Mouse (Mus musculus): ENCODE measurements around the gene 1600015I10Rik.
"Not testable (repeated sequence)": the region's sequence is repeated elsewhere in the genome, so short reads cannot be mapped to it uniquely, and the experiment has no call there.

1600015I10Rik gene

GRCm38 (mm10) chr6:48929595-48929994, at the start of gene 1600015I10Rik:
Gene 1600015I10Rik, plus strand, starts transcription at chr6:48929895.
- DNase-seq = no peak

GRCm38 (mm10) chr6:48894203-48894602, 35.5 kb upstream of the 1600015I10Rik start:
- no peak for DNase-seq

- no peak for DNase-seq
Observed at GRCm38 (mm10) chr6:48894938-48895818, 34.5 kb upstream of the 1600015I10Rik start.

- DNase-seq = no peak
Observed at GRCm38 (mm10) chr6:48895941-48896340, 33.8 kb upstream of the 1600015I10Rik start.

GRCm38 (mm10) chr6:48896956-48897355, 32.7 kb upstream of the 1600015I10Rik start:
- DNase-seq = no peak

GRCm38 (mm10) chr6:48901316-48901715, 28.4 kb upstream of the 1600015I10Rik start:
- DNase-seq = not testable (repeated sequence)

- DNase-seq = no peak
Observed at GRCm38 (mm10) chr6:48902511-48903406, 26.9 kb upstream of the 1600015I10Rik start.

DNA sequence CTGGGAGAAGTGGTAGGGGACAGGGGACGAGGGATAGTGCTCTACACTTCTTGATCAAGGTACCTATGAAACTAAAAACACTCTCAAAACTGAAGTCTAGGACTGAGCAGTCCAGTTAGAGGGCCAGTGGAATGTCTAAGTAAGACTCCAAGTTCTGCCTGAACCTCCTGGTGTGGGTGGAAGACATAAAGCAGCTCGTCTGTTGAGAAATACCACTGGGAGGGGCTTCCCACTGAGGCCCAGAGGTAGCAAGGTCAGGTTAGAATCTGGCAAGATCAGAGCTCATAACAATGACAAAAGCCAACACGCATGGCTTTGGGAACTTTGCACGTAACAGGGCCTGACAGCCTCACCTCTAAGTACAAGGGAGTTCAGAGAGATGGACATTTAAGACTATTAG, 26.3 kb upstream of the 1600015I10Rik start:
- DNase-seq = no peak

DNA sequence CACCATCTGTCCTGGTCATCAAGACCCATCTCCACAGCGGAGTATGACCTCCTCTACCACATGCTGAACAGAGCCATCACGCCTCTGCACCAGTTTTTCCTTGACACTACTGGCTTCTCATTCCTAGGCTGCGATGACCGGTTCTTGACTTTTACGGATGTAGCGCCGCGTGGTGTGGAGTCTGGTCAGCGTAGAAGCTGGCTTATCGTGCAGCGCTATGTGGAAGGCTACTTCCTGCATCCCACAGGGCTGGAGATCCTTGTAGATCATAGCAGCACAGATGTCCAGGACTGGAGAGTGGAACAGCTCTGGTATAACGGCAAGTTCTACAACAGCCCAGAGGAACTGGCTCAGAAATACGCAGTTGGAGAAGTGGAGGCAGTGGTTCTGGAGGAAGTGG, 24.1 kb upstream of the 1600015I10Rik start:
- DNase-seq = no peak

- DNase-seq = no peak
Observed at GRCm38 (mm10) chr6:48906371-48906770, 23.3 kb upstream of the 1600015I10Rik start.

DNA sequence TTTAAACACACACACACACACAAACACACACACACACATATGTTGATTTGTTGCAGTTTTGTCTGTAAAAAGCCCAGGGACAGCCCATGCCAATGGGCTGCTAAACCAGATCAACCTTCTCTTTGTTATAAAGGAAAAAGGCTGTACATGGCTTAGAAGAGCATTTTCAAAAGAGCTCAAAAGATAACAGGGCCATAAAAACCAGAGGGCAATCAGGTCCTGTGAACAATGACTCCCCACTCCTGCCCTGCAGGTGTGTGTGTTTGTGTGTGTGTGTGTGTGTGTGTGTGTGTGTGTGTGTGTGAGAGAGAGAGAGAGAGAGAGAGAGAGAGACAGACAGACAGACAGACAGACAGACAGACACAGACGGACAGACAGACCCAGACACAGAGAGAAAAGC, 20.5 kb upstream of the 1600015I10Rik start:
- DNase-seq = no peak

DNA sequence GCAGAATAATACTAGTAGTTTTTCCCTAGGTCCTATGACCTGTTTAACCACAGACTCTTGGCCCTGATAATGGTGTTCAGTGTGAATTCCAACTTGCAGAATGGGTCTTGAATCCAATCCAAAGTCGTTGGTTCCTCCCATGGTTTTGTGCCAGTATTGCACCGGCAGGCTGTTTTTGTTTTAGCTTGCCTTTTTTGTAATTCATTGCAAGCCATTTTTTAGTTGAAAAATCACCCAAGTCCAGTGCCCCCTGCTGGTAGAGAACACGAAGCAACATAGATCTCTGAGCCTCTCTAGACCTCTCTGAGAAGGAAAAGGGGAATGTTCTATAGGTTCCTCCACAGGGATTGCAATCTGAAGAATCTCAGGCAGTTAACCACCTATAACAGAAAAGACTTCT, 17.7 kb upstream of the 1600015I10Rik start:
- peak; percentile 52 for DNase-seq

DNA sequence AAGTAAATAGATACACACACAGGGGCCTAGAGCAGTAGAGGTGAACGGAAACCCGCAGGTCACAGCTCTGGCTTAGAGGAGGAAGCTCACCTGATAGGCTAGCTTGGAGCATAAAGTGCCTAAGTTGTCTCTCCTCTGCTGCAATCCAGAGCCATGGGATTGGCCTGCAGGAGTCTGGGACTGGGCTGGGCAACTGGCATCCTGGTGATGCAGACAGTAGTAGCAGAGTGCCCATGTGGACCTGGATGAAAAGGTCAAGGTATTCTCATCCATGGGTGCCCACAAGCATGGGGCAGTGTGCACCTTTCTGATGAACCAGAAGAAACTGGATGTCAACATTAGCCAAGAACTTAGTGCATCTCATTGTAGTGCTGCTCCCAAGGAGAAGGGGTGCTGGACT, 16.1 kb upstream of the 1600015I10Rik start:
- DNase-seq = no peak

DNA sequence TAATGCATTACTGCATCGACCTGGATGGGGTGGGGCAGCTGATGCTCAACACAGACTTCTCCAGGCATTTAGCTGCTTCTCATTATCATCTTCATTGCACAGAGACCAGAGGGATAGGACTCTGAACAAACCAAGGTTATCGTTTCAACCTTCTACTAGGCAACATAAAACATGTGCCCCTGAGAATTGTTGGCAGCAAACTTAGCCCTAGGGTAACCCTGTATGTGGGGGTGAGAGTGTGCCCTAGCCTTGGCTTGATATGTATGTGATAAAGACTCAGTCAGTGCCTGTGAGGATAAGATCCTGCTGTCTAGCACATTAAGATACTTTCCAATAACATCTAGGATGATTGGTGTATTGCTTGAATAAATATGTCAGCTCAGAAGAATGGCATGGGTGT, 19.9 kb downstream of the 1600015I10Rik start:
- no peak for DNase-seq

DNA sequence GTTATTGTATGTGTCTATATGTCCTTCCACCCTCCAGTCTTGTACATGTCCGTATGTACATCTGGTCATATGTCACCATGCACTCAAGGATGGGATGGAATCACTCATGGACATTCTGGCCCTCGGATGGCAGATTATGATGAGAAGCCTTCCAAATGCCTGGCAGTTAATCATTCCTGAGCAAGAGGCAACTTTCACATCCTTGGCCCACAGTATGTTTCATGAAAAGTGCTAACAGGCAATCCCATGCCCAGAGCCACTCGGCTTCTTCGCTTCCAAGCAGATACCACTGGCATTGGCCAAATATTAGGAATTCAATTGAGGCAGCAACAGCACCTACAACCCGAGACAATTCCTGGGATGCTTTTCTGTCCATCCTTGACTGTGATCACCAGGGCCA, 21.0 kb downstream of the 1600015I10Rik start:
- no peak for DNase-seq

DNA sequence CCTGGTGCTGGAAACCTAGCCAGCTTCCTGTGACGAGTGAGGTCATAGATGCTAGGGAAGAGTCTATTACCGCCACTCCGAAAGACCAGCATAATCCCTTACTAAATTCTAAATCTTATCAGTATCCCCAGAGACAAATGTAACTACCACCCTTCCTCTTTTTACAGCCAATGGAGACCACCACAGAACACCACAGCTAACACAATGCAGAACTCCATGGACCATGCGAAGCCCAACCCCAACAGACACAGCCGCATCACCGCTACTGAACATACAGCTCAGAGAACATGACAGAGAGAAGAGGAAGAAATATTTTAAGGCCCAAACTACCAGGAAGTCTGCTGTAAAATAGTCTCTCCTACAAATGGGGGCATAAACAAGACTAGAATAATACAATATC, 21.9 kb downstream of the 1600015I10Rik start:
- no peak for DNase-seq

- no peak for DNase-seq
Observed at GRCm38 (mm10) chr6:48953220-48953619, 23.5 kb downstream of the 1600015I10Rik start.

- no peak for DNase-seq
Observed at GRCm38 (mm10) chr6:48954211-48954610, 24.5 kb downstream of the 1600015I10Rik start.

DNA sequence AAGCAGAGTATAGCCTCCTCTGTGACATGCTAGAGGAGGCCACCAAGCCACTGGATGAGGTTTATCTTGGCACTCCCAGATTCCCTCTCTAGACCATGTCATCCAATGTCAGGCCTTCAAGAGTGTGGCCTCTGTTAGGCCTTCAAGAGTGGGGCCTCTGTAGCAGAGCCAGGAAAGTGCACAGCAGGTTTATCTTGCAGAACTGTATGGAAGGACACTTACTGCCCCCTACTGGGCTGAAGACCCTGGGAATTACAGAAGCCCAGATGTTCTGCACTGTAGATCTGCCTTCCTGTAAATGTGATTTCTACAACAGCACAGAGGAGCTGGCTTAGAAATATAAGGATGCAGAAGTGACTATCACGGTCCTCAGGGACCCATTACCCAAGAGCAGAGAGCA, 25.3 kb downstream of the 1600015I10Rik start:
- peak; percentile 62 for DNase-seq

DNA sequence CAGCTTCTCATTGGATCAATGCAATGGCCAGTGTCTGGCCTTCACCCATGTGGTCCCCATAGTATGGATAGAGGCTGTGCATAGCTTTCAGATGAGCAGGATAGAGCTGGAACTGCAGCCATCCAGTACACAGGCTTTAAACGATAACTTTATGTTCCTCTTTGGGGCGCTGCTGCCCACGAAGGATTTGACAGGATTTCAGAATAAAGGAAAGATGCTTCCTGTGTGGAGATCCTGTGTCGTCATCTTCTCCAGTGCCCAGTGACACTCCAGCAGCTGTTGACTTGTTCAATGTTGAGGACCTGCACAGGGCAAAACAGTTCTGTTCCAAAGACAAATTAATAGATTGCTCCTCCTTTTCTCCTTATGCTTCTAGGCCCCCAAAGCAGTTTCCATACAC, 27.1 kb downstream of the 1600015I10Rik start:
- DNase-seq = no peak

DNA sequence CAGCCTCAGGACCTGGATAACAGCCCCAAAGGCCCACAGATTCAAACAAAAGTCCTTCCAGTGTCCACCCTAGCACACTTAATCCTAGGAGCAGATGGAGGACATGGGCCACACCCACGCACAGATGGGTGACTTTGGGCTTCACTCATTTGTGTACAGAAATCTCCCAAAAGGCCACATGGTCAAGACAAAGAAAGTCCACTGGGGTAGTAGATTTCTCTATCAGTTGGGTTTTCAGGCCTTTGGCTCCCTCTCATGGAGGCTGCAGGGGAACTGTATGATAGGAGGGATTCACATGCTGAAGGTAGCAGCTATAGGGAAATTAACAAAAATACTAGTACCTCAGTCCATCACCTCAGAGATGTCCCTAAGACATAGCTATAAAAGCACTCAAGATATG, 28.4 kb downstream of the 1600015I10Rik start:
- DNase-seq = peak; percentile 65

GRCm38 (mm10) chr6:48959151-48959550, 29.5 kb downstream of the 1600015I10Rik start:
- peak; percentile 14 for DNase-seq

- not testable (repeated sequence) for DNase-seq
Observed at GRCm38 (mm10) chr6:48966696-48967095, 37.0 kb downstream of the 1600015I10Rik start.

DNA sequence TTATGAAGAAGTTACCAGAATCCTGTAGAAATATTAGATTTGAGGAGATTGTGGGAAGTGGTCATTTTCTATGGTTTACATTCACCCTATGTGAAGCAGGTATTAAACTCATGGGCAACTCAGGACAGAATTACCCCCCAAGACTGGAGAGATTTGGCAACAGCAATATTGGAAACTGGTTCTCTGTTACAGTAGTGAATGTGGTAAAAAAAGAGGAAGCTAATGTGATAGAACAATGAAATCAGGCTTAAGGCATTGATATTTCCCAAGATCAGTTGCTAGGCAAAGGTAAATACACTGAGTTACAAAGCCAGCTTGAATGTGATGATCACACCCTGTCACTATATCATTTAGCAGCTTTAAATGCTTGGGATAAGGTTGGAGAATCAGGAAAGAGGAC, 38.2 kb downstream of the 1600015I10Rik start:
- no peak for DNase-seq

All from retina, postnatal 1 day (tissue).